Mouse (Mus musculus) fibroblast of lung, adult 2 months (primary cell): ENCODE measurements around the gene 2310009B15Rik.
A peak's percentile ranks its signal among the peaks of the same experiment; 100 is the strongest.

Experiments used
- DNase-seq: peaks from one replicate; pipeline ENCODE4 v3.0.0-alpha.2; 2011; ENCODE audit warnings: low read depth

Gene 2310009B15Rik

DNA sequence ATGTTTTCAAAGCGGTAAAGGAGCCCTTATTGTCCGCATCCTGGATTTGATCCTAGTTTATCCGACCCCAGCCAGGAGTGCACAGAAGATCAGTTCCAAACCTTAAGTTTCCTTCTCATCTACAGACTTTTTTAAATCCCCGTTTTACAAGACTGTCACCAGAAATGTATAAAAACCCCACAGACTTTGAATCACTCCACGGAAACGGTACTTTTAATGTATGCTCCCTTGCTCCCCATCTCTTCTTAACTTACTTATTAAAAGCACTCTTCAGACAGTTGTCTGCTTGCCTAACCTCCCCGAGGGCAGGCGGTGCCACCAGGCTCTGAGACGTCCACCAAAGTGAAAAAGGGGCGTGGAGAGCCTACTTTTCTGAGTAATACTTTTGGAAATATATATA is 13.9 kb downstream of the 2310009B15Rik start:
- no peak for DNase-seq

GRCm38 (mm10) chr1:138842315-138842714 is 14.3 kb downstream of the 2310009B15Rik start:
- no peak for DNase-seq

- no peak for DNase-seq
Observed at GRCm38 (mm10) chr1:138841306-138842095, 15.2 kb downstream of the 2310009B15Rik start.

- no peak for DNase-seq
Observed at GRCm38 (mm10) chr1:138840440-138841305, 16.0 kb downstream of the 2310009B15Rik start.

GRCm38 (mm10) chr1:138839809-138840430 is 16.7 kb downstream of the 2310009B15Rik start:
- no peak for DNase-seq

DNA sequence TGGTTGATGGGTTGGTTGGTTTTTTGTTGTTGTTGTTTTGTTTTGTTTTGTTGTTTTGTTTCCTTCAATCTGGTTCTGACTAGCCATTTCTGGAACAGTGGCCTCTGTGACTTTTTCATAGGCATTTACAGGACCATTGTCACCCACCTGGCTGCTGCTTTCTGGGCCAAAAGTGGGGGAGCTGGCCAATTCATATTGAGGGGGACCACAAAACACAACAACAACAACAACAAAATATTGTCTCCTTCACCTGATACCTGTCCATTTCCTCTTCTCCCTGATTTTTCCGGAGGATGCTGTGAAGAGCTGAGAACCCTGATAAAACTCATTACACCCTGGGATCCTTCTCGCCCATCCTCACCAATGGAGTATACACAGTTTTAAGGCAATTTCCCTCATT is 17.4 kb downstream of the 2310009B15Rik start:
- DNase-seq = no peak

GRCm38 (mm10) chr1:138837786-138838743 is 18.6 kb downstream of the 2310009B15Rik start:
- no peak for DNase-seq

DNA sequence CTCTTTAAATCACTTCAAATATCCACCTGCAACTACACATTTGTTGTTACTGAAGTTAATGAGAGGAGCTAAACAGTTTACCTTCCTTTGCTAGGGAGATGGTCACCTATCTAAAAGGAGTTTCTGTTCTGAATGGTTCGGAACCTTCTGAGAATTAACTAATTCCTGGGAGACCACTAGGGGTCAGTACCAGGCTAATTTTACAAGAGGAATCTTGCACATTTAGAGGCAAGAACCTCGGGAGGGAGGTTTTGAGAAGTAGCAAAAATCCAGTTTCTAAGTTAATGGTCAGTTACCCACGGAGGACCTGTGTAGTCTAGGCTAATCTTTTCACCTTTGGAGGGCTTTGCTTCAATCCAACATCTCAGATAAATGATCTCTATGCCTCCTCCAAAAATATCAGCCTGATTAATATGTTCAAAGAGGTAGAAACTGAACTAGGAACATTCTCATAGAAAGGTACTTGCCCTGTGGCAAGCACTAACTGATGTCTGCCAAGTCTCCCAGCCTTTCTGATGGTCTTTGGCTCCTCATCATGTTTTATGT is 21.2 kb downstream of the 2310009B15Rik start:
- DNase-seq = no peak

GRCm38 (mm10) chr1:138831309-138831708 is 25.3 kb downstream of the 2310009B15Rik start:
- DNase-seq = no peak

- peak; percentile 66 for DNase-seq
Observed at GRCm38 (mm10) chr1:138826841-138827240, 29.8 kb downstream of the 2310009B15Rik start.

GRCm38 (mm10) chr1:138822985-138823322 is 33.7 kb downstream of the 2310009B15Rik start:
- no peak for DNase-seq

- DNase-seq = no peak
Observed at GRCm38 (mm10) chr1:138822255-138822984, 34.2 kb downstream of the 2310009B15Rik start.
